Mouse (Mus musculus): ENCODE measurements at regions not wholly inside any gene's neighbourhood (a gene's known extent, or its start where the extent isn't known, plus 50 kb on each side); places are given as distances from the start of the nearest gene placed in this dataset.

GRCm38 (mm10) chr5:74857161-74857560 is 154.4 kb upstream of the Lnx1 start:
- Histone ChIP-seq H3K9ac (no peak overlapping the region), H3K27ac (no peak overlapping the region), H3K4me2 (no peak overlapping the region), H3K27me3 (replicated peaks) (no peaks in the 10 kb centered on the region), H3K36me3 (replicated peaks) (no peaks in the 10 kb centered on the region), H3K4me1 (no peaks in the 10 kb centered on the region), H3K4me3 (no peak overlapping the region), H3K9me3 (no peaks in the 10 kb centered on the region)
- no peak for ATAC-seq (replicated peaks)
- WGBS = 78% methylated on average over 11 of the region's 11 CpGs

- H3K9me3 ChIP-seq = no peaks in the 10 kb centered on the region
- no peak overlapping the region for H3K4me3 ChIP-seq
- WGBS = 91% methylated on average over 6 of the region's 6 CpGs
- H3K9ac ChIP-seq = no peak overlapping the region
- no peaks in the 10 kb centered on the region for H3K36me3 ChIP-seq (replicated peaks)
- no peaks in the 10 kb centered on the region for H3K4me1 ChIP-seq
- no peak overlapping the region for H3K27ac ChIP-seq
- H3K4me2 ChIP-seq = no peak overlapping the region
- no peaks in the 10 kb centered on the region for H3K27me3 ChIP-seq (replicated peaks)
- no peak for ATAC-seq (replicated peaks)
Measured at GRCm38 (mm10) chr5:74847824-74848223, 145.1 kb upstream of the Lnx1 start.

- Histone ChIP-seq H3K4me1 (no peaks in the 10 kb centered on the region), H3K36me3 (replicated peaks) (no peaks in the 10 kb centered on the region), H3K9me3 (no peaks in the 10 kb centered on the region), H3K27ac (no peak overlapping the region), H3K27me3 (replicated peaks) (no peaks in the 10 kb centered on the region), H3K4me3 (no peak overlapping the region), H3K4me2 (no peak overlapping the region), H3K9ac (no peak overlapping the region)
- 91% methylated on average over 5 of the region's 5 CpGs for WGBS
- no peak for ATAC-seq (replicated peaks)
Measured at GRCm38 (mm10) chr5:74846674-74847073, 144.0 kb upstream of the Lnx1 start.

- no peak for ATAC-seq (replicated peaks)
- no peaks in the 10 kb centered on the region for H3K4me1 ChIP-seq
- no peak overlapping the region for H3K9ac ChIP-seq
- H3K9me3 ChIP-seq = no peaks in the 10 kb centered on the region
- H3K36me3 ChIP-seq (replicated peaks) = no peaks in the 10 kb centered on the region
- H3K27me3 ChIP-seq (replicated peaks) = no peaks in the 10 kb centered on the region
- WGBS = 84% methylated on average over 2 of the region's 2 CpGs
- no peak overlapping the region for H3K4me3 ChIP-seq
- H3K27ac ChIP-seq = no peak overlapping the region
- no peak overlapping the region for H3K4me2 ChIP-seq
Measured at GRCm38 (mm10) chr5:74834401-74834800, 131.7 kb upstream of the Lnx1 start.

GRCm38 (mm10) chr5:74833887-74834286 is 131.2 kb upstream of the Lnx1 start:
- no peak for ATAC-seq (replicated peaks)
- Histone ChIP-seq H3K4me1 (no peaks in the 10 kb centered on the region), H3K27me3 (replicated peaks) (no peaks in the 10 kb centered on the region), H3K4me3 (no peak overlapping the region), H3K36me3 (replicated peaks) (no peaks in the 10 kb centered on the region), H3K4me2 (no peak overlapping the region), H3K27ac (no peak overlapping the region), H3K9me3 (no peaks in the 10 kb centered on the region), H3K9ac (no peak overlapping the region)
- 86% methylated on average over 4 of the region's 4 CpGs for WGBS

- H3K9me3 ChIP-seq = no peaks in the 10 kb centered on the region
- H3K9ac ChIP-seq = no peak overlapping the region
- H3K4me3 ChIP-seq = no peak overlapping the region
- 92% methylated on average over 7 of the region's 7 CpGs for WGBS
- ATAC-seq (replicated peaks) = no peak
- no peaks in the 10 kb centered on the region for H3K4me1 ChIP-seq
- no peaks in the 10 kb centered on the region for H3K36me3 ChIP-seq (replicated peaks)
- no peak overlapping the region for H3K27ac ChIP-seq
- no peaks in the 10 kb centered on the region for H3K27me3 ChIP-seq (replicated peaks)
- no peak overlapping the region for H3K4me2 ChIP-seq
Measured at GRCm38 (mm10) chr5:74832011-74832410, 129.3 kb upstream of the Lnx1 start.

GRCm38 (mm10) chr5:74830646-74831045 is 127.9 kb upstream of the Lnx1 start:
- WGBS = 88% methylated on average over 5 of the region's 5 CpGs
- H3K9me3 ChIP-seq = no peaks in the 10 kb centered on the region
- H3K27ac ChIP-seq = no peak overlapping the region
- no peaks in the 10 kb centered on the region for H3K27me3 ChIP-seq (replicated peaks)
- H3K36me3 ChIP-seq (replicated peaks) = no peaks in the 10 kb centered on the region
- ATAC-seq (replicated peaks) = no peak
- H3K9ac ChIP-seq = no peak overlapping the region
- no peak overlapping the region for H3K4me2 ChIP-seq
- H3K4me3 ChIP-seq = no peak overlapping the region
- no peaks in the 10 kb centered on the region for H3K4me1 ChIP-seq

GRCm38 (mm10) chr5:74829003-74829402 is 126.3 kb upstream of the Lnx1 start:
- 91% methylated on average over 9 of the region's 9 CpGs for WGBS
- no peak for ATAC-seq (replicated peaks)
- Histone ChIP-seq H3K4me1 (no peaks in the 10 kb centered on the region), H3K36me3 (replicated peaks) (no peaks in the 10 kb centered on the region), H3K9me3 (no peaks in the 10 kb centered on the region), H3K4me2 (no peak overlapping the region), H3K9ac (no peak overlapping the region), H3K4me3 (no peak overlapping the region), H3K27ac (no peak overlapping the region), H3K27me3 (replicated peaks) (no peaks in the 10 kb centered on the region)

GRCm38 (mm10) chr5:74827944-74828343 is 125.2 kb upstream of the Lnx1 start:
- no peak for ATAC-seq (replicated peaks)
- H3K27ac ChIP-seq = no peak overlapping the region
- H3K4me3 ChIP-seq = no peak overlapping the region
- H3K4me2 ChIP-seq = no peak overlapping the region
- no peaks in the 10 kb centered on the region for H3K4me1 ChIP-seq
- no peaks in the 10 kb centered on the region for H3K36me3 ChIP-seq (replicated peaks)
- H3K27me3 ChIP-seq (replicated peaks) = no peaks in the 10 kb centered on the region
- H3K9ac ChIP-seq = no peak overlapping the region
- 69% methylated on average over 4 of the region's 4 CpGs for WGBS
- H3K9me3 ChIP-seq = no peaks in the 10 kb centered on the region

GRCm38 (mm10) chr5:74825517-74826254 is 123.0 kb upstream of the Lnx1 start:
- no peak for ATAC-seq (replicated peaks)
- 64% methylated on average over 5 of the region's 5 CpGs for WGBS

GRCm38 (mm10) chr5:74823719-74824118 is 121.0 kb upstream of the Lnx1 start:
- 84% methylated on average over 7 of the region's 7 CpGs for whole genome bisulfite sequencing
- no peak for ATAC-seq (replicated peaks)
- H3K9me3 ChIP-seq = no peaks in the 10 kb centered on the region
- H3K27me3 ChIP-seq (replicated peaks) = no peaks in the 10 kb centered on the region
- H3K9ac ChIP-seq = no peak overlapping the region
- H3K4me1 ChIP-seq = no peaks in the 10 kb centered on the region
- H3K36me3 ChIP-seq (replicated peaks) = no peaks in the 10 kb centered on the region
- no peak overlapping the region for H3K4me3 ChIP-seq
- H3K27ac ChIP-seq = no peak overlapping the region
- no peak overlapping the region for H3K4me2 ChIP-seq

More at GRCm38 (mm10) chr5:74825517-74826254, 123.0 kb upstream of the Lnx1 start:
- no peaks in the 10 kb centered on the region for H3K27me3 ChIP-seq (replicated peaks)
- H3K4me3 ChIP-seq = no peak overlapping the region
- no peak overlapping the region for H3K4me2 ChIP-seq
- H3K36me3 ChIP-seq (replicated peaks) = no peaks in the 10 kb centered on the region
- H3K9me3 ChIP-seq = no peaks in the 10 kb centered on the region
- H3K27ac ChIP-seq = no peak overlapping the region
- H3K4me1 ChIP-seq = no peaks in the 10 kb centered on the region
- H3K9ac ChIP-seq = no peak overlapping the region

- WGBS = 82% methylated on average over 4 of the region's 4 CpGs
- Histone ChIP-seq H3K4me3 (no peak overlapping the region), H3K27me3 (replicated peaks) (no peaks in the 10 kb centered on the region), H3K27ac (no peak overlapping the region), H3K36me3 (replicated peaks) (no peaks in the 10 kb centered on the region), H3K4me1 (no peaks in the 10 kb centered on the region), H3K9me3 (no peaks in the 10 kb centered on the region), H3K4me2 (no peak overlapping the region), H3K9ac (no peak overlapping the region)
- no peak for ATAC-seq (replicated peaks)
Measured at GRCm38 (mm10) chr5:74821969-74822368, 119.3 kb upstream of the Lnx1 start.

- Histone ChIP-seq H3K27me3 (replicated peaks) (no peaks in the 10 kb centered on the region), H3K4me3 (no peak overlapping the region), H3K9me3 (no peaks in the 10 kb centered on the region), H3K9ac (no peak overlapping the region), H3K4me1 (no peaks in the 10 kb centered on the region), H3K27ac (no peak overlapping the region), H3K4me2 (no peak overlapping the region), H3K36me3 (replicated peaks) (no peaks in the 10 kb centered on the region)
- no peak for ATAC-seq (replicated peaks)
- 60% methylated on average over 5 of the region's 5 CpGs for WGBS
Measured at GRCm38 (mm10) chr5:74816523-74816922, 113.8 kb upstream of the Lnx1 start.

Data from midbrain, embryonic 15.5 days (tissue).